Mouse (Mus musculus) CD4-positive, CD25-positive, alpha-beta regulatory T cell, adult 2 months (primary cell): ENCODE measurements around the gene Mical2.

Source experiments
- DNase-seq: peaks from one replicate; pipeline ENCODE4 v3.0.0-alpha.2; 2012; ENCODE audit warnings: low read depth, low spot score

The Mical2 gene

GRCm38 (mm10) chr7:112225615-112226262 is at the start of gene Mical2:
Mical2 (plus strand) TSS chr7:112225856.
- DNase-seq, result peak; percentile 86

DNA sequence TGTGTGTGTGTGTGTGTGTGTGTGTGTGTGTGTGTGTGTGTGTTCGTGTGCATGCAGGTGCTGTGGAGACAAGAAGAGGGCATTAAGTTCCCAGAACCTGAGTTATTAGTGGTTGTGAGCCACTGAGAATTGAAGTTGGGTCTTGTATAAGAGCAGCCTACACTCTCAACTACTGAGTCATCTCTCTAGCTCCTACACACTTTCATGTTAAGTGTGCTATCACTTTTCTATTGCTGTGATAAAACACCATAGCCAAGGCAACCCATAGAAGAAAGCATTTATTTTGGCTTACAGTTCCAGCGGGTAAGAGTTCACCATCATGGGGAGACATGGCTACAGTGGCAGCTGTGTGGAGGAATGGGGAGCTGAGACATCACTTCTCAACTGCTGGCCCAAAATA is 49.0 kb upstream of the Mical2 start:
- no peak for DNase-seq

DNA sequence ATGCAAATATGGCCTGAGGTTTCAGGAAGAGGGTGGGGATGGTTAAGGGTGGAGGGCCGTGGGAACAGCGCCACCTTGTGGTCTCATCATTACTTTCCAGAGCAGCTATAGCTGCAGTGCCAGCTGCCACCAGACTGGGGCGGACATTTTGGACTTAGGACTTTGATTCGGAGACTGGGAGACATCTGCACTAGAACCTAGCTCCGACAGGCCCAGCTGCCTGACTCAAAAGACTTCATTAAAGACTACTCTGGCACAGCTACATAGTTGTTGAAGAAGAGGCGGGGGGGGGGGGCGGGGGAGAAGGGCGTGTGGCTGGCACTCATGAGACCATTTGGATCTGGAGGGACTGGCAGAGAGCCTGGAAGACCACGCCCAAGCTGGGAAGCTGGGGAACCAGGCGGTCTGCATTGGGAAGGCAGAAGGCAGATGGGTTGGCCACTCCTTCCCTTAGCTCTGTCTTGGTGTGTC is 45.4 kb upstream of the Mical2 start:
- DNase-seq, result peak; percentile 85

- DNase-seq, result peak; percentile 90
These were observed 42.3 kb upstream of the Mical2 start for GRCm38 (mm10) chr7:112183258-112183841.

DNA sequence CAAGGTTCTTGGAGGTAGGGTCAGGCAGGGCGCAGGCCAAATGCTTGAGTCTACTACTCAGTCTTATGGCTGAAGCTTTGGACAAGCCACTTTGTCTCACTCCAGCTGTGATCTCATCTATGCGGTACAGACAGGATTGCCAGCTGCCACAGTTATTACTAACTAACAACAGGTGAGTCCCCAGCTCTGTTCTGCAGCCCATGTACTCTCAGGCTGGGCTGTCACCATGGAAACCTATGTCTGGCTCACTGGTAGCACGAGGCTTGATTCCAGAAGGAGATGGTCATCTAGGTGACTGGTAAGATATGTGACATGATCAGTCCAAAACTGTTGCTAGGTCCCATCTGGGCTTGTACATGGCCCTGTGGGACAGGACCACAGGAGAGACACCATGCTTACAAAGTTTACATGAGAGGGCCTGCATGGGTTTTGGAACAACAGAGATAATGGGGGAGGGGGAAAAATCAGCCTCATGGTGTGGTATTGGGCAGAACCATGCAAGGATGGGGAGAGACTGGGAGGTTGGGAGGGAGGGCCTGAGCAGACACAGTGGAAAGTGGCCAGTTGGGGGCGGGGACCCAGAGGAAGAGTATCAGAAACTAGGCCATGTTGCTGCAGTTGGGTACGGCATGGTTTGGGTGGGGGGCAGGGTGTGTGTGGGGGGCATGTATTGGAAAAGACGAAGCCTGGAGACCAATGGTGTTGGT is 41.0 kb upstream of the Mical2 start:
- DNase-seq, result no peak

DNA sequence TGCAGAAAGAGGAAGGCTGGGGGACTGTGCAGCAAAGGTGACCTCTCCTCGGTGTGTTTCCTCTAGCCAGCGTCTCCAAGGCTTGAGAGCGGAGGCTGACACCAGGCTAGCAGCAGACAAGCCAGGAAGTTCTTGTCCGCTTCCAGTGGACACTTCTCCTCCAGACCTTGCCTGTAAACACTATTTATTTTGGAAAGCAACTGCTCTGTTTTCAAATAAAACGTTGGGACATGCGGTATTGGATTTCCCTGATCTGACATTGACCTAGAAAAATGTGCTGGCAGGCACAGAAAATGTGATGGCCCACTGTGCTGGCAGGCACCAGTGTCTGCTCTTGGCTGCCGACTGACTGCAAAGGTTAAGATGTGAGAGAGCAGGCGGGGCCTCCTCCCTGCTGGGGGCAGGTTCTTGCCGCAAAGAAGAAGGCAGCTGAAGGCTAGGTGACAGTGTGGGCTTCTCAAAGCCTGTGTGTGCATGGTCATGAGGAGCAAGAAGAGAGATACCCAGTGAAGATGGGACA is 40.4 kb upstream of the Mical2 start:
- DNase-seq, result no peak

DNA sequence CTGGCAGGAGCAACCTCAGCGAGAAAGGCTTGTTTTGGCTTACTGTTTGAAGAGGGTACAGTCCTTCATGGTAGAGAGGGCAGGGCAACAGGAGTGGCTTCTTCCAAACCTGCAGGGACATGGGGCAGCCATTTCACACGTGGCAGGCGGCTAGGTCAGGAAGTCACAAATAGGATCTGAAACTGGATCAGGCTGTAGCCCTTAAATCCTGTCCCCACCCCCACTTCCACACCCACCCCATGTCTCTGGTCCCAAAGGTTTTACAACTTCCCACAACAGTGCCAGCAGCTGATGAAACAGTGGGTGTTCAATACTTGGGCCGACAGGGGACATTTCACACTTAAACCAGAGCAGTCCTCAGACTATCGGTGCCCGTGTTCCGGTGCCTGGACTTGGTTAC is 38.8 kb upstream of the Mical2 start:
- no peak for DNase-seq

DNA sequence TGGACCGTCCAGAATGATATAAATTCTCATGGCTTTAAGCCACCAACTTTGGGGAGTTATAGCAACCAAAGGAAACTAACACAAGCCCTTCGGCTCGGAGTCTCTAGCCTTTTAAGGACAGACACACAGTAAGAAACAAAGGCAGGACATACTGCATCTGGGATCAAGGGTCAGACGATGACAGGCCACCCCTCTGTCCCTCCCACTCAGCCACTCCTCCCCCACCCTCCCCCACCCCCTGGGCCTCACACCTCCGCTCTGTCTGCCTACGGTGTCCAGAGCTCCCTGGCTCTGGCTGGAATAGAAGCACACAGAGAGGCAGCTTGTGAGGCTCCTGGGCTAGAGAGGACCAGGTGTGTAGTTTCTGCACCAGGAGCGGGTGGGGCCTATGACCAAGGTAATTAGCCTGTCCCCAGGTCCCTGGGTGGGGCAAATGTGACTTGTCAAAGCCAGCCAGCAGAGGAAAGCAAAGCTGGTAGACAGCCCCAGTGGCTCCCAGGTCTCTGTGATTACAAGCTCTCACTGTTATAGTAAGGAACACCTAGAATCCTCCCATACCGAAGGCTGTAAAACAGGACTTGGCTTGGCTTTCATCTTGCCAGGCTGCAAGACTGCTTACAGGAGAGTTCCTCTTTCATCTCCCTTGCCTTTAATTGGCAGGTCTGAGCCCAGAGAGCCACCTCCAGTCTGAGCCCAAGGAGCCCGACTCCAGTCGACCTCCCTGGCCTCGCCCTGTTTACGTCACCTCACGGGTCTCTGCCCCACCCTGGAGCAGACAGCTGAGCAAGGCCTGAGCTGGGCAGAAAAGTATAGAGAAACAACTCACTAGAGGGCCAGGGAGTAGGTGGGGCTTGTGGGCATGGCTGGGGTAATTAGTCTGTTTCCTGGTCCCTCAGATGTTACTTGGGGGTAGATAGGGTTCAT is 37.9 kb upstream of the Mical2 start:
- DNase-seq, result no peak

GRCm38 (mm10) chr7:112192237-112192636 is 33.4 kb upstream of the Mical2 start:
- DNase-seq, result no peak

- DNase-seq, result no peak
These were observed 32.9 kb upstream of the Mical2 start for GRCm38 (mm10) chr7:112192778-112193177.

DNA sequence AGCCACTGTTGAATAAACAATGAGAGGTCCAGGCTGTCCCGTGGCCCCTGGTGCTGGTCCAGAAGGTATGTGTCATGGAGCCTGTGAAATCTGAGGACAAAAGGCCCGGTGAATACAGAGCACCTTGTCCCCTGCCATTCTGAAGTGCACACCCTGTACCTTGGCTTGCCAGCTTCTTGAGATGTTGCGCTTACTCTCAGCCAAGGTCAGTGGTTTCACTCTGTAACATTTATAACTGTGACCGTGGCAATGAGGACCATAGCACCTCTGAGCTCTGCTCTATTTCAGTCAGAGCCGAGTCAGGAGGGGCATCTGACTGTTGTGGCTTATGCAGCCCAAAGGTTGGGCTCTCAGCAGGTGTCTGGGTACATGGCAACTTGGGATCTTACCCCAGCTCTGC is 31.4 kb upstream of the Mical2 start:
- DNase-seq, result no peak

DNA sequence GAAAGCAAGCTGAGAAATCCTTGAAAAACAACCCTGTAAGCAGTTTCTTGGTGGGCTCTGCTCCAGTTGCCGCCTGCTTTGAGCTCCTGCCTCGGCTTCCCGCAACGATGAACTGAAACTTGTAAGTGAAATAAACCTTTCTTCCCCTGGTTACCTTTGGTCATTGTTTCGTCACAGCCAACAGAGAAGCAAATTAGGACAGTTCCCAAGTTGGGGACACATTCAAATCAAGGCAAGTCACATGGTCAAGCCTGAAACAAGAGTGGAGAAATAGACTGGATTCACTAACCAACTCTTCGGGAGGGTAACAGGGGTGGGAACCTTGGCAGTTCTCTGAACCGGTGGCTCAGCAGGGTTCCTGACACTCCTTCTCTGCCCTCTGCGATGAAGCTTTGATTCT is 28.2 kb upstream of the Mical2 start:
- DNase-seq, result no peak

DNA sequence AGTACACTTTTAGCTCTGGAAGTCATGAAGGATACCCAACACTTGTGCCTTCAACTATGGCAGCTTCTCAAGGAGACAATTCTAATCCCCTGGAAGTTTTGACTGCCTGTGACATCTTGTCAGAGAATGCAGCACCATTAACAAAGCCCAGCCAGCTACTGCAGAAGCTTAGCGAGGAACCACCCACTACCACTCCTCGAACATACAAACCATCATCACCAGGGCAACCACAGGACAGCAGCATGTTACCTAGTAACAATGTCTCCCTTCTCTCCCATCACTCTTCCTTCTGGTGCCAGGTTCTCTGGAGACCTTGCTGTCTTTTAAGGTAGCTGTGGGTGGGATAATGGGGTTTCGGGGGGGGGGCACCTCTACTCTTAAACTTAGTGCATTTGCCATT is 26.3 kb upstream of the Mical2 start:
- DNase-seq, result no peak

GRCm38 (mm10) chr7:112200761-112201160 is 24.9 kb upstream of the Mical2 start:
- DNase-seq, result no peak

DNA sequence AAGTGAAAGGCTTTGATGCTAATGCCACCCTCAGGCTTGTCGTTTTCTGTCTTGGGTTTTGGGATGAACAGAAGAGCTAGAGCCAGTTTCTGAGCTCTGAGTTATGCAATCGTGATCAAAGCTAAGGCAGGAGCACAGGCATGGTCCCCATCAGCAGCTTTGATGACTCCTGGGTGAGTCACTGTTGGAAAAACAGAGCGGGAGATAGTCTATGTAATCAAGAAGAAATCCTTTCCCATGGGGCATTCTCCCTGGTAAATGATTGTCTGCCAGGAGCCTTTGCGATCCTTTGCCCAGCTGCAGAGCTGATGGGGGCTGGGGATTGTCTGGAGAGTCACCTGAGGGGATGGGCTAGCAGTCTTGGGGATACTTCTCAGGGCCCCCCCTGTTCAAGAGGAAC is 23.5 kb upstream of the Mical2 start:
- DNase-seq, result no peak

DNA sequence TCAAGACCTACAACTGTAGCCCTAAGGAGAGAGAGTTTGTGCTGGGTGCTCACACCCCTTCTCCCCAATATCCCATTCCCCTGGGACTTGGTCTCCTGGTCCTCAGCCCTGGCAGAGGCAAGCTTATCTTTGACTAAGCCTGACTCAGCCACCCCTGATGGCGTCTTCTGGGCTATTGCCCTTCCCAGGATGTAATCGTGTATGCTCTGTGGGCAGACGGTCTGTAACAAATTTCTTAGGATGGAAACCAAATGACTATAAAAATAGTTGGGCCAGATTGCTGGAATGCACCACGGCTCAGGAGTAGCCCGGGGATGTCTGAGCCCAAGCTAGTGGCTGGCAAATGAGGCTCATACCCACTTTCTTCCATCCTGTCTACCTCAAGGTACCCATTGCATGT is 22.8 kb upstream of the Mical2 start:
- DNase-seq, result no peak

GRCm38 (mm10) chr7:112203937-112204336 is 21.7 kb upstream of the Mical2 start:
- peak; percentile 12 for DNase-seq

DNA sequence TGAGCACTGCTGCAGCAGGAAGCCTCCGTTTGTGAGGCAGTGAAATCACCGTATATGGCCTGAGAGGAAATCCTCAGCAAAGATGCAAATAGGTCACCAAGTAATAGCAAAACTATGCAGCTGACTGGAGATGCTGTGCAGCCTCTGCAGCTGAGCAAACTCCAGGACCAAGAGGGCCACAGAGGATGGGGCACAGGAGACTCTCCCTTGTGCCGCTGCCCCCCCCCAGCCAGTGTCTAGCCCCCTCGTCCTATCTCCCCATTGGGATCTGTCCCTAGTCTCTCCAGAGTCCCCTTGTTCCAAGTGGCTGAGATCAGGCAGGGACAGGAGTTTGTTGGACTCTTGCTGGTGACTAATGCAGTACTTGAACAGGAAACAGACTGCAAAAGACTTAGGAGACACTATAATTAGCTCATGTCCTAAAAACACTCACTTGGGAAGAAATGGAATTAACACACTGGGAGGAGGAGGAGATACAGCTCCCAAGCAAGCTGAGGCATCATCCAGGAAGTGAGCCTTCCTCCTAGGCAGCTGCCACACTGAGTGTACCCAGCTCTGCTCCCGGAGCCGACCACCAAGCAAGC is 21.2 kb upstream of the Mical2 start:
- DNase-seq, result peak; percentile 55

- DNase-seq, result no peak
These were observed 20.1 kb upstream of the Mical2 start for GRCm38 (mm10) chr7:112205513-112205912.

DNA sequence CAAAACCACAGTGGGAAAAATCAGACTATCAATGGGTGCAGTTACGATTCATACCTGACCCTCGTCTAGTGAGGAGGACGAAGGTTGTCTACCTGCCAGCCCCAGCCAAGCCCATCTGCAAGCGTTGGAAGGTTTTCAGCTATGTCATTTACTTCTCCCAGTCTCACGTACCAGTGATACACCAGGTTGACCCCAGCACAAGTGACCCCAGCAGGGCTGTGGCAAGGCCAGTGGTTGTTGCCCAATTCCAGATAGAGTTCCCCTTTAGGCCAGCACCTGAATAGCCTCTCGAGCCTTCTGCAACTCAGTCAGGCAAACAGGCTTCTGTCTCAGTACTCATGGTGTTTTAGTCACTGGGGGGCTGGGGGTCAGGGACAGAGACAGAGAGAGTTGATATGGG is 17.9 kb upstream of the Mical2 start:
- no peak for DNase-seq
